Mouse (Mus musculus) cerebellum, adult 2 months (tissue): ENCODE measurements around the gene Dnmbp.

Experiments
- CTCF ChIP-seq: fragments of 200-500 bp; IDR thresholded peaks from 2 replicates; pipeline ENCODE4 v1.5.1; 2011; ENCODE audit warnings: low read depth, mild to moderate bottlenecking, control low read depth, low read length, moderate library complexity, borderline replicate concordance; ENCODE audit not compliant: insufficient read depth
- POLR2A ChIP-seq: fragments of 200-500 bp; IDR thresholded peaks from 2 replicates; pipeline ENCODE4 v1.6.1; 2011; ENCODE audit warnings: low read length, control low read depth, borderline replicate concordance; ENCODE audit not compliant: insufficient read depth

DNA sequence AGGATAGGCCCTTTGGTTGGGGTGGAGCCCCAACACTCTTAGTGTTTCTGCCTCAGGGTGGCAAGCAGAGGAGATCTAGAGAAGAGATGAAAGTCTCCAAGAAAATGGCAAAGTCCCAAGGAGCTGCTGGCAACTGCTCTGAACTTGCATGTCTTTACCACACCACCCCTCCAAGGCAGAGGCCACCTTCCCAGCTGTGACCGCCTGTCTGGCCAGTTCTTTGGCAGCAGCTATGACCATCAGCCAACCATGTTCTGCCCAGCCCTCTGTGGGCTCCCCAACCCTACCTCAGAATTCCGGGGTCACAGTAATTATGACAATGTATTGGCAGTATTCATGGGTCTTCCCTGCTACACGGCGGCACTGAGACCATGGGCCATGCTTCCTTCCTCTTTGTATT lies 14.9 kb upstream of the Dnmbp start:
- no peak for TF ChIP-seq POLR2A
- no peak for TF ChIP-seq CTCF
